Mouse (Mus musculus): ENCODE results near the gene Pip5k1c. TPM values are rescaled to one million over a fixed set of nuclear protein-coding genes. Genes with fewer than 3 reads are reported as not detected.

The Pip5k1c gene
- polyA plus RNA-seq, 1 experiment from 2014 or later, result 50.1 TPM

DNA sequence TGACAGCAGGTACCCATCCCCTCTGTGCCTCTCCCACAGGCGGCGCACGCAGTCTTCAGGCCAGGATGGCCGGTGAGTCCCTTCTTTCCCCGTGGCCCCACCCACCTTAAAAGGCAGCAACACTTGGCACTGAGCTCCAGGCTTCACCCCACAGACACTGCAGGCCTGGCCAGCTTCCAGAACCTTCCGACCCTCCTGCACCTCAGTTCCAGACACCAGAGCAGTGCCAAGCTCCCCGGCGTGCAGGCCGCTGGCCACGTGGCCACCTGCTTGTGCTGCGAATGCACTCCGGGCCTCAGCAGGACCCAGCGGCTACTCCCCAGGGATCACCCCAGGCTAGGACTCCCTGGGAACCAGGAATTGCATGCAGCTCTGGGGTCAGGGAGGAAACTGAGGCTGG lies 20.8 kb downstream of the Pip5k1c start:
- H3K27ac ChIP-seq (ENCODE audit: low read length), result no peak overlapping the region
- H3K4me1 ChIP-seq (ENCODE audit: control insufficient read depth, insufficient read depth, low read length), result peaks cover 14% of the 10 kb centered on the region; the same call in 1 of the 2 replicates
- no peaks in the 10 kb centered on the region for H3K9me3 ChIP-seq (ENCODE audit: control insufficient read depth, low read depth, low read length)
- no peak for ATAC-seq (ENCODE audit: insufficient number of reproducible peaks, insufficient read depth, low FRiP score, low read depth)
- no peaks in the 10 kb centered on the region for H3K27me3 ChIP-seq (ENCODE audit: control insufficient read depth, insufficient read depth, low read length)
- no peak overlapping the region for H3K9ac ChIP-seq (replicated peaks; ENCODE audit: low read depth, low read length)
- no peak overlapping the region for H3K4me3 ChIP-seq (ENCODE audit: low read depth, low read length)
- WGBS, result 95% methylated on average over 13 of the region's 13 CpGs
- peaks cover 72% of the 10 kb centered on the region for H3K36me3 ChIP-seq (ENCODE audit: control insufficient read depth, insufficient read depth, low read length)
- H3K4me2 ChIP-seq (replicated peaks; ENCODE audit: low read depth, low read length), result no peak overlapping the region

DNA sequence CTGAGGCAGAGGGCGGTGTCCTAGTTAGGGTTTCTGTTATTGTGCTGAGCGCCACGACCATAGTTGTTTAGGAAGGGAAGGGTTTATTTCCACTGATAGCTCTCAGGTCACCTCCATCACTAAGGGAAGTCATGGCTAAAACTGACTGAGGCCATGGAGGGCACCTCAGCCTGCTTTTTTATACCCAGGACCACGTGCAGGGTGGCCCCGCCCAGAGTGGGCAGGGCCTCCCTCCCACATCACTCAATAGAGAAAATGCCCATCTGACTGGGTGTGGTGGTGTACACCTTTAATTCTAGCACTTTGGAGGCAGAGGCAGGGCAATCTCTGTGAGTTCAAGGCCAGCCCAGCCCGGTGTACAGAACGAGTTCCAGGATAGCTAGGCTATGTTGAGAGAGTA lies 21.4 kb downstream of the Pip5k1c start:
- Histone ChIP-seq H3K4me3 (ENCODE audit: low read depth, low read length) (no peak overlapping the region), H3K36me3 (ENCODE audit: control insufficient read depth, insufficient read depth, low read length) (peaks cover 70% of the 10 kb centered on the region), H3K27ac (ENCODE audit: low read length) (no peak overlapping the region), H3K9me3 (ENCODE audit: control insufficient read depth, low read depth, low read length) (no peaks in the 10 kb centered on the region), H3K9ac (replicated peaks; ENCODE audit: low read depth, low read length) (no peak overlapping the region), H3K27me3 (ENCODE audit: control insufficient read depth, insufficient read depth, low read length) (no peaks in the 10 kb centered on the region), H3K4me2 (replicated peaks; ENCODE audit: low read depth, low read length) (no peak overlapping the region), H3K4me1 (ENCODE audit: control insufficient read depth, insufficient read depth, low read length) (peaks cover 20% of the 10 kb centered on the region)
- no peak for ATAC-seq (ENCODE audit: insufficient number of reproducible peaks, insufficient read depth, low FRiP score, low read depth)
- WGBS, result 79% methylated on average over 7 of the region's 7 CpGs

- Histone ChIP-seq H3K36me3 (ENCODE audit: control insufficient read depth, insufficient read depth, low read length) (peaks cover 62% of the 10 kb centered on the region), H3K27ac (ENCODE audit: low read length) (no peak overlapping the region), H3K4me1 (ENCODE audit: control insufficient read depth, insufficient read depth, low read length) (peaks cover 24% of the 10 kb centered on the region), H3K4me2 (replicated peaks; ENCODE audit: low read depth, low read length) (no peak overlapping the region), H3K9ac (replicated peaks; ENCODE audit: low read depth, low read length) (no peak overlapping the region), H3K4me3 (ENCODE audit: low read depth, low read length) (no peak overlapping the region), H3K27me3 (ENCODE audit: control insufficient read depth, insufficient read depth, low read length) (no peaks in the 10 kb centered on the region), H3K9me3 (ENCODE audit: control insufficient read depth, low read depth, low read length) (no peaks in the 10 kb centered on the region)
- 91% methylated on average over 16 of the region's 16 CpGs for WGBS
- ATAC-seq (ENCODE audit: insufficient number of reproducible peaks, insufficient read depth, low FRiP score, low read depth), result no peak
Measured at GRCm38 (mm10) chr10:81315587-81315986, 22.8 kb downstream of the Pip5k1c start.

DNA sequence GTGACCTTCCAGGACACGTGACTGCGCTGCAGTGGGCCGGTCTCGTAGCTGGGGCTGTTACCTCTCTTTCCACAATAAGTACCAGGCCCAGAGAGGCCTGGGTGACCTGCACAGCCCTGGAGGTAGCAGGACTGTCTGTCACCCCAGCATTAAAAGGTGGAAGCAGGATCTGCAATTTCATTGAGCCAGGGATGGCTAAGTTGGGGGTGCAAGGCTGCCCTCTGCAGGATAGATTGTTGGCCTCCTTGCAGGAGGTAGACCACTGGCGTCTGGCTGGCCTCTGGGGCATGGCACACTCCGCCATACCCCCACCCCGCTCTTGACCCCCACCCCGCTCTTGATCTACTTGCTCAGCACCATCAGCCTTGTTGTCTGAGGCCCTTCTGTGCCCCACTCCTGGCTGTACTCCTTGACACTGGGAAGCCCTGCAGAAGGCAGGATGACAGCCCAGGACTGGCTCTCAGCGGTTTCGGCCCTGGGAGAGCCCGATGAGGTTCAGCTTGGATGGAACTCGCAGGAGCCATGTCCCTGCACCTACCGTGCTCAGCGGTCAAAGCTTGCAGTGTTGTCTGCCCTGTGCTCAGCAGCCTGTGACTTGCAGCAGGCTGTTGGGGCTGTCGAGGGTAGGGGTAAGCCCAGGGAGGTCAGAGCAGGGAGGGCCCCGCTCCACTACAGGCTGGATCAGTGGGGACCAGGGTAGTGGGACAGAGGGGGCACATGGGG lies 23.7 kb downstream of the Pip5k1c start:
- Histone ChIP-seq H3K4me3 (ENCODE audit: low read depth, low read length) (peak overlapping the region; percentile 11; the same call in 1 of the 2 replicates), H3K9me3 (ENCODE audit: control insufficient read depth, low read depth, low read length) (no peaks in the 10 kb centered on the region), H3K4me1 (ENCODE audit: control insufficient read depth, insufficient read depth, low read length) (peaks cover 24% of the 10 kb centered on the region), H3K4me2 (replicated peaks; ENCODE audit: low read depth, low read length) (peak overlapping the region; percentile 50), H3K27ac (ENCODE audit: low read length) (peak overlapping the region; percentile 33; the same call in 1 of the 2 replicates), H3K36me3 (ENCODE audit: control insufficient read depth, insufficient read depth, low read length) (peaks cover 53% of the 10 kb centered on the region), H3K9ac (replicated peaks; ENCODE audit: low read depth, low read length) (peak overlapping the region; percentile 15; the same call in 1 of the 2 replicates), H3K27me3 (ENCODE audit: control insufficient read depth, insufficient read depth, low read length) (no peaks in the 10 kb centered on the region)
- 43% methylated on average over 16 of the region's 16 CpGs for WGBS
- ATAC-seq (ENCODE audit: insufficient number of reproducible peaks, insufficient read depth, low FRiP score, low read depth), result no peak

DNA sequence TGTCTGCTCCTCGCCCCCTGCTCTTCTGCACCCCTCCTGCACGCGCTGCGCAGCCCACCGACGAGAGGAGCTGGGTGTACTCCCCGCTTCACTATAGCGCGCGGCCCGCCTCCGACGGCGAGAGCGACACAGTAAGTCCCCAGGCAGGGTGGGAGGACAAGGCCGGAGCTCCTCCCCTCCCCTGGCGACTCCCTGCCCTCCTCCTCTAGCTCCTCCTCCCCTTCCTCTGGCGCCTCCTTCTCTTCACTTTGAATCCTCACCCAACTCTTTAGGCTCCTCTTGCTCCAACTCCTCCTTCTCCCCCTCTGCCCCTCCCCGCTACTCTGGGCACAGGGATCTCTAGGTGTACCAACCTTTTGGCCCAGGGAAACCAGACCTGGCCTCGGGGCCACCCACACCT lies 24.5 kb downstream of the Pip5k1c start:
- Histone ChIP-seq H3K4me1 (ENCODE audit: control insufficient read depth, insufficient read depth, low read length) (peaks cover 29% of the 10 kb centered on the region), H3K4me3 (ENCODE audit: low read depth, low read length) (peak overlapping the region; percentile 11; the same call in 1 of the 2 replicates), H3K4me2 (replicated peaks; ENCODE audit: low read depth, low read length) (peak overlapping the region; percentile 50), H3K27ac (ENCODE audit: low read length) (peak overlapping the region; percentile 33; the same call in 1 of the 2 replicates), H3K36me3 (ENCODE audit: control insufficient read depth, insufficient read depth, low read length) (peaks cover 48% of the 10 kb centered on the region), H3K9ac (replicated peaks; ENCODE audit: low read depth, low read length) (peak overlapping the region; percentile 15; the same call in 1 of the 2 replicates), H3K27me3 (ENCODE audit: control insufficient read depth, insufficient read depth, low read length) (no peaks in the 10 kb centered on the region), H3K9me3 (ENCODE audit: control insufficient read depth, low read depth, low read length) (no peaks in the 10 kb centered on the region)
- 19% methylated on average over 20 of the region's 20 CpGs for WGBS
- no peak for ATAC-seq (ENCODE audit: insufficient number of reproducible peaks, insufficient read depth, low FRiP score, low read depth)

DNA sequence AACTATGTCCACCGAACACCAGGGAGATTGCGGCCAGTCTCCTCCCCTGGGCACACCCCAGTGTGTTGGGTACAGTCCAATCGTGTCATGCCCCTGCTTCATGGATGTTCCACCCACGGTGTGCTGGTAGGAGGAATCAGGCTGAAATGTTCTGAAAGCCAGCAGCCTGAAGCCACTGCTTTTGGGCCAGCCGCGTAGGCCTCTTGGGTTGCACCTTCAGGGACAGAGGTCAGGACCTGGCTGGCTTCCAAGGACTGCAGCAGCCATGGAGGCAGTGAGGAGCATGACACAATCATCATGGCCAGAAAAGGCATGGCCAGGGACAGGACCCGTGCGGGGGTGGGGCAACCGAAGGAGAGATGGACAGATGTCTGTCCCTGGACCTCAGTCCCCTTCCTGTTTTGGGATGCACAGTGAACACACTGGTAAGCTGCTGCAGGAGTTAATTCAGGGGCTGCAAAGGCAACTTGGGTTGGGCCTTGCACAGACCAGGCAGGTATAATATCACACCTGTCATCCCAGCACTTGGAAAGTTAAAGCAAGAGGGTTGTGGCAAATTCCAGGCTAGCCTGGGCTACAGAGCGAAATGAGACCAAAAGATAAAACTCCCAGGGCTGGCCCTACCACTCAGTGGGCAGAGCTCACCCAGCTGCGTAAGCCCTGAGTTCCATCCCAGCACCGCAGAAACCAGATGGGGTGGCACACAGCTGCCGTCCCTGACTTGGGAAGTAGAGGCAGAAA lies 26.0 kb downstream of the Pip5k1c start:
- Histone ChIP-seq H3K9me3 (ENCODE audit: control insufficient read depth, low read depth, low read length) (no peaks in the 10 kb centered on the region), H3K4me3 (ENCODE audit: low read depth, low read length) (no peak overlapping the region), H3K4me1 (ENCODE audit: control insufficient read depth, insufficient read depth, low read length) (peaks cover 29% of the 10 kb centered on the region), H3K9ac (replicated peaks; ENCODE audit: low read depth, low read length) (no peak overlapping the region; the same call in 1 of the 2 replicates), H3K27me3 (ENCODE audit: control insufficient read depth, insufficient read depth, low read length) (no peaks in the 10 kb centered on the region), H3K36me3 (ENCODE audit: control insufficient read depth, insufficient read depth, low read length) (peaks cover 48% of the 10 kb centered on the region), H3K4me2 (replicated peaks; ENCODE audit: low read depth, low read length) (peak overlapping the region; percentile 55), H3K27ac (ENCODE audit: low read length) (no peak overlapping the region)
- WGBS, result 92% methylated on average over 13 of the region's 13 CpGs
- no peak for ATAC-seq (ENCODE audit: insufficient number of reproducible peaks, insufficient read depth, low FRiP score, low read depth)

DNA sequence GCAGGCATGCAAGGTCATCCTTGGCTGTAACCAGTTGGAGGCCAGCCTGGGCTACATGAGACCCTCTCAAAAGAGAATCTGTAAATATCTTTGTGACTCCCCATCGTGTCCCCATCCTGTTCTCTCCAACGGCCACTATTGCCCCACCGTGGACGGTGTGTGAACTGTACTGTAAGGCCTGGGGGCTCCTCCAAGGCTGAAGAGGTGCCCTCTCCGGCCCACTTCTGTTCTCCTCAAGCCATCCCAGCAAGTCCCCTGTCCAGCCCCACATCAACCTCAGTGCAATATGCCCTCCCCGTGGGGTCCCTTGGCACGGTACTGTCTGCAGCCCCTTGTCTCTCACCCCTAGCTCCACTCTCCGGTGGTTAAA lies 26.6 kb downstream of the Pip5k1c start:
- H3K27me3 ChIP-seq (ENCODE audit: control insufficient read depth, insufficient read depth, low read length), result no peaks in the 10 kb centered on the region
- H3K36me3 ChIP-seq (ENCODE audit: control insufficient read depth, insufficient read depth, low read length), result peaks cover 51% of the 10 kb centered on the region
- peak overlapping the region; percentile 36; the same call in 1 of the 2 replicates for H3K9ac ChIP-seq (replicated peaks; ENCODE audit: low read depth, low read length)
- peak overlapping the region; percentile 94; the same call in 1 of the 2 replicates for H3K4me3 ChIP-seq (ENCODE audit: low read depth, low read length)
- H3K4me1 ChIP-seq (ENCODE audit: control insufficient read depth, insufficient read depth, low read length), result peaks cover 29% of the 10 kb centered on the region
- WGBS, result 38% methylated on average over 8 of the region's 8 CpGs
- ATAC-seq (ENCODE audit: insufficient number of reproducible peaks, insufficient read depth, low FRiP score, low read depth), result no peak
- peak overlapping the region; percentile 84 for H3K27ac ChIP-seq (ENCODE audit: low read length)
- no peaks in the 10 kb centered on the region for H3K9me3 ChIP-seq (ENCODE audit: control insufficient read depth, low read depth, low read length)
- H3K4me2 ChIP-seq (replicated peaks; ENCODE audit: low read depth, low read length), result peak overlapping the region; percentile 55

DNA sequence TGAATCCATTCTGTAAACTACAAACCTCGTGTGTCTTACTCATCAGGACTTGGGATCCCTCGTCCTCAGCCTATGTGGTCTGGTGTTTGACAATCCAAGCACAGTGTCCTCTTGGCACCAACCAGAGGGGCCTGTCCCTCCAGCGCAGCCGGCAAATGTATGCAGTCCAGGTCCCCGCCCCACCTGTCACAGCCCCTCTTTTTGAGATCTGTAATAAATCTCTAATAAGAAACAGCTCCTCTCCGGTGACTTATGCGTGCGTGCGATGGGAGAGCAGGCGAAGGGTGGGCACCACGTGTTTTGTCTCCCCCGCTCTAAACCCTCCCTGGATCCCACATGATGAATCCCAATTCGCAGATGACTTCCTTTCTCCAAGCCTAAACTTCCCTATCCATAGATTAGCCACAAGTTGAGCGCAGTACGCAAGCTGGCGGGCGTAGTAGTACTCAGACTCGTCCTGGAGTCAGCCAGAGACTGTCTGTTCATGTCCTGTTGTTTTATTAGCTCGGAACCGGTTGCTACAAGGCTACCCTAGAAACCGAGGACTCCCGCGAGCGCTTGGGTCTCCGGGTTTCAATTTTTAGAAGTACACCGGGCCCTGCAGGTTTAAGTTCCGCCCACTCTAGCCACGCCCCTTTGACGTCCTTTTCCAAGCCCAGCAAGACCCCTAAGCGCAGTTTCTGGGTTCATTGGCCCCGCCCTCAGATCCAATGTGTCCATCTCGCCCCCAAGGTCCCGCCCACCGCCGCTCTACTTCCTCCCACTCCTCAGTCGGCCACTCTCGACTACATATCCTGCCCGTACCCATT lies 27.2 kb downstream of the Pip5k1c start:
- H3K9ac ChIP-seq (replicated peaks; ENCODE audit: low read depth, low read length), result peak overlapping the region; percentile 36; the same call in 1 of the 2 replicates
- no peaks in the 10 kb centered on the region for H3K27me3 ChIP-seq (ENCODE audit: control insufficient read depth, insufficient read depth, low read length)
- peak overlapping the region; percentile 55 for H3K4me2 ChIP-seq (replicated peaks; ENCODE audit: low read depth, low read length)
- peak overlapping the region; percentile 84 for H3K27ac ChIP-seq (ENCODE audit: low read length)
- ATAC-seq (ENCODE audit: insufficient number of reproducible peaks, insufficient read depth, low FRiP score, low read depth), result no peak
- H3K4me3 ChIP-seq (ENCODE audit: low read depth, low read length), result peak overlapping the region; percentile 94
- peaks cover 53% of the 10 kb centered on the region for H3K36me3 ChIP-seq (ENCODE audit: control insufficient read depth, insufficient read depth, low read length)
- 1% methylated on average over 38 of the region's 38 CpGs for WGBS
- peaks cover 29% of the 10 kb centered on the region for H3K4me1 ChIP-seq (ENCODE audit: control insufficient read depth, insufficient read depth, low read length)
- no peaks in the 10 kb centered on the region for H3K9me3 ChIP-seq (ENCODE audit: control insufficient read depth, low read depth, low read length)

Data from stomach, embryonic 14.5 days (tissue).